Mouse (Mus musculus): ENCODE results near the gene Chd2. TPM values are rescaled to one million over a fixed set of nuclear protein-coding genes. Genes with fewer than 3 reads are reported as not detected.

Gene Chd2
- polyA plus RNA-seq, 1 experiment from 2014 or later, result 70.9 TPM

GRCm38 (mm10) chr7:73467741-73468140 is 73.9 kb downstream of the Chd2 start:
- no peak for ATAC-seq (ENCODE audit: low FRiP score, low TSS enrichment)
- WGBS, result 97% methylated on average over 3 of the region's 3 CpGs
- H3K27ac ChIP-seq (ENCODE audit: low read depth, low read length), result no peak overlapping the region

GRCm38 (mm10) chr7:73463546-73463945 is 78.1 kb downstream of the Chd2 start:
- peaks cover 88% of the 10 kb centered on the region for H3K36me3 ChIP-seq (ENCODE audit: control insufficient read depth, insufficient read depth, low read length)
- H3K9me3 ChIP-seq (ENCODE audit: control insufficient read depth, low read length), result no peaks in the 10 kb centered on the region
- WGBS, result 94% methylated on average over 2 of the region's 2 CpGs
- H3K27me3 ChIP-seq (ENCODE audit: control insufficient read depth, insufficient read depth, low read length), result no peaks in the 10 kb centered on the region
- H3K4me1 ChIP-seq (ENCODE audit: control insufficient read depth, insufficient read depth, low read length), result no peaks in the 10 kb centered on the region
- ATAC-seq (ENCODE audit: low FRiP score, low TSS enrichment), result no peak
- H3K4me3 ChIP-seq (ENCODE audit: low read length), result no peak overlapping the region
- H3K4me2 ChIP-seq (replicated peaks; ENCODE audit: low read depth, low read length), result no peak overlapping the region
- no peak overlapping the region for H3K27ac ChIP-seq (ENCODE audit: low read depth, low read length)
- H3K9ac ChIP-seq (ENCODE audit: low read depth, low read length), result no peak overlapping the region

More at GRCm38 (mm10) chr7:73467741-73468140, 73.9 kb downstream of the Chd2 start:
- H3K4me3 ChIP-seq (ENCODE audit: low read length), result no peak overlapping the region
- H3K4me2 ChIP-seq (replicated peaks; ENCODE audit: low read depth, low read length), result no peak overlapping the region
- H3K9me3 ChIP-seq (ENCODE audit: control insufficient read depth, low read length), result no peaks in the 10 kb centered on the region
- H3K27me3 ChIP-seq (ENCODE audit: control insufficient read depth, insufficient read depth, low read length), result no peaks in the 10 kb centered on the region
- H3K9ac ChIP-seq (ENCODE audit: low read depth, low read length), result no peak overlapping the region
- H3K36me3 ChIP-seq (ENCODE audit: control insufficient read depth, insufficient read depth, low read length), result peaks cover 90% of the 10 kb centered on the region
- no peaks in the 10 kb centered on the region for H3K4me1 ChIP-seq (ENCODE audit: control insufficient read depth, insufficient read depth, low read length)

DNA sequence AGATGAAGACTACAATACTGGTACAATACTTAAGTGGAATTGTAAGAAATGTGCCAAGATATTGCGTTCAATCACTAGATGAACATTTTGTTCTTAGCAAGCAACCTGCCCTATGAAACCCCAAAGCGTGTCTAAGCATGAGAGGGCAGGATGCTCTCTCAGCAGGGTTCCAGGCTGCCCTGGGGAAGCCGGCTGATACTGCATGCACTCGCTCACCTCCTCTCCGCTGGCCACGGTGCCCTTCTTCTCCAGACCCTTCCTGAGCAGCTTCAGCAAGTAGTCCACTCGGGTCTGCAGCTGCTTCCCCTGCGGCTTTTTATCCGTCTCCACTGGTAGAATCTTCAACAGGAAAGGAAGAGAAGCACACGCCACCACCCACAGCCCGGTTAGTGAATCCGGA is 87.5 kb downstream of the Chd2 start:
- H3K27ac ChIP-seq (ENCODE audit: low read depth, low read length), result no peak overlapping the region
- no peak overlapping the region for H3K9ac ChIP-seq (ENCODE audit: low read depth, low read length)
- 0 out of 2 replicates have a peak, but pooled peaks cover 4% of the 10 kb centered on the region for H3K9me3 ChIP-seq (ENCODE audit: control insufficient read depth, low read length)
- H3K36me3 ChIP-seq (ENCODE audit: control insufficient read depth, insufficient read depth, low read length), result peaks cover 94% of the 10 kb centered on the region
- no peaks in the 10 kb centered on the region for H3K4me1 ChIP-seq (ENCODE audit: control insufficient read depth, insufficient read depth, low read length)
- H3K27me3 ChIP-seq (ENCODE audit: control insufficient read depth, insufficient read depth, low read length), result no peaks in the 10 kb centered on the region
- no peak for ATAC-seq (ENCODE audit: low FRiP score, low TSS enrichment)
- WGBS, result 97% methylated on average over 12 of the region's 12 CpGs
- no peak overlapping the region for H3K4me3 ChIP-seq (ENCODE audit: low read length)
- H3K4me2 ChIP-seq (replicated peaks; ENCODE audit: low read depth, low read length), result no peak overlapping the region

DNA sequence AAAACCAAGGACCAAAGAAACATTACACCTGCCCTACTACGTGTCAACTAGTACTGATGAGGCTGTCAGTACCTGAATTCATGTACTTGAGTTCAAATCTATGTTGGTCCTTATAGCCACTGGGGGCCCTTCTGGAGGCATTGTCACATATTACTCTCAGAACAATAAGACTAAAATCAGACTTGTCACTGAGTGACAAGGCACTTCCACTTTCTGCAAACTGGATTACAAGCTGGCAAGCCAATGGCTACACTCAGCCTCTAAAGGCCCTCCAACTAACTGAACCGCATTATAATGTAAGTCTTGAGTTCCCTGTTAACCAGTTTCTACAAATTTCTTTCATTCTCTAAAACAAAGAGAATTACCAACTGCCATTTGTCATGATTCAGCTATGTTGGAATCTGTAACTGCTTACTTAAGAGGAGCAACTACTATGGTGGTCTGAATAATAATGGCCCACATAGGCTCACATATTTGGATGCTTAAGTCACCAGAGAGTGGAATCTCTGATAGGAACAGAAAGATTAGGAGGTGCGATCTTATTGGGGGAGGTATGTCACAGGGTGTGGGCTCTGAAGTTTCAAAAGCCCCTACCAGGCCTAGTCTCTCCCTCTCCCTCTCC is 89.3 kb downstream of the Chd2 start:
- 94% methylated on average over 3 of the region's 3 CpGs for WGBS
- no peak overlapping the region for H3K4me3 ChIP-seq (ENCODE audit: low read length)
- H3K9me3 ChIP-seq (ENCODE audit: control insufficient read depth, low read length), result 0 out of 2 replicates have a peak, but pooled peaks cover 4% of the 10 kb centered on the region
- H3K4me2 ChIP-seq (replicated peaks; ENCODE audit: low read depth, low read length), result no peak overlapping the region
- H3K4me1 ChIP-seq (ENCODE audit: control insufficient read depth, insufficient read depth, low read length), result no peaks in the 10 kb centered on the region
- ATAC-seq (ENCODE audit: low FRiP score, low TSS enrichment), result no peak
- H3K27me3 ChIP-seq (ENCODE audit: control insufficient read depth, insufficient read depth, low read length), result no peaks in the 10 kb centered on the region
- H3K36me3 ChIP-seq (ENCODE audit: control insufficient read depth, insufficient read depth, low read length), result peaks cover 98% of the 10 kb centered on the region
- H3K9ac ChIP-seq (ENCODE audit: low read depth, low read length), result no peak overlapping the region
- no peak overlapping the region for H3K27ac ChIP-seq (ENCODE audit: low read depth, low read length)

DNA sequence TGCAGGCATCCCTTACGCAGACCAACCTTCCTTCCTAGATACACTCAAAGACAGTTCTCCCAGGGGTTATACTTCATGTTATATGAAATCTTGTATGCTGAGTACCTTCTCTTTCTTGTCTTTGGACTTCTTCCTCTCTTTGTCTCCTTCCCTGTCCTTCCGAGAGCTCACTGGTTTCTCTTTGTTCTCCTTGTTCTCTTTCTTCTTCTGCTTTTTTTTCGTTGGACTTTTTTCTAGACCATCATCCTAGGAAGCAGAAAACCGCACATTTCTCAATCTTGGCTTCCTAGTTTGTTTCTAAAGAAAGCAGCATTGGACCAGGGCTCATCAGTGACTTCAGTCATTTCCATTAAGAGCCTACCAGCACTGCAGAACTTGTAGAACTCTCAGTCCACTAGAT is 90.0 kb downstream of the Chd2 start:
- 98% methylated on average over 4 of the region's 4 CpGs for WGBS
- peaks cover 97% of the 10 kb centered on the region for H3K36me3 ChIP-seq (ENCODE audit: control insufficient read depth, insufficient read depth, low read length)

DNA sequence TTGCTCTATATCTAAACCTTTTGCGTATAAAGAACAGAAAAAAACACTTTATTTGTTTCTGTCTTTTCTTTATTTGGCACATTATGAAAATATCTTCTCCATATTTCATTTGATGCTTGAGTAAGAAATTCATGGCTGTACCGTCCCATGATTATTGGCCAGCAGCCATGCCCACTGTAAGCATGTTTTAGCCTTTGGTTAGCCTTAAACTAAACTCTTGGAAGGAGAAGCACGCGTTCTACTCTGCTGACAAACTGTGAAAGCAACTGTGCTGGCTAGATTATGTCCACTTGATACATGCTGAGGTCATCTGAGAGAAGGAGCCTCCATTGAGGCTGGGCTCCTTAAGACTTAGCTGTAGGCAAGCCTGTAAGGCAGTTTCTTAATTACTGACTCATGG is 99.4 kb downstream of the Chd2 start:
- Histone ChIP-seq H3K9ac (ENCODE audit: low read depth, low read length) (no peak overlapping the region), H3K27ac (ENCODE audit: low read depth, low read length) (no peak overlapping the region), H3K27me3 (ENCODE audit: control insufficient read depth, insufficient read depth, low read length) (no peaks in the 10 kb centered on the region), H3K4me1 (ENCODE audit: control insufficient read depth, insufficient read depth, low read length) (no peaks in the 10 kb centered on the region), H3K4me3 (ENCODE audit: low read length) (no peak overlapping the region), H3K36me3 (ENCODE audit: control insufficient read depth, insufficient read depth, low read length) (peaks cover 97% of the 10 kb centered on the region), H3K4me2 (replicated peaks; ENCODE audit: low read depth, low read length) (no peak overlapping the region), H3K9me3 (ENCODE audit: control insufficient read depth, low read length) (no peaks in the 10 kb centered on the region)
- ATAC-seq (ENCODE audit: low FRiP score, low TSS enrichment), result no peak
- 96% methylated on average over 4 of the region's 4 CpGs for WGBS

More for the DNA sequence above, 90.0 kb downstream of the Chd2 start:
- no peak overlapping the region for H3K9ac ChIP-seq (ENCODE audit: low read depth, low read length)
- H3K4me3 ChIP-seq (ENCODE audit: low read length), result no peak overlapping the region
- no peaks in the 10 kb centered on the region for H3K27me3 ChIP-seq (ENCODE audit: control insufficient read depth, insufficient read depth, low read length)
- H3K9me3 ChIP-seq (ENCODE audit: control insufficient read depth, low read length), result 0 out of 2 replicates have a peak, but pooled peaks cover 4% of the 10 kb centered on the region
- H3K4me1 ChIP-seq (ENCODE audit: control insufficient read depth, insufficient read depth, low read length), result no peaks in the 10 kb centered on the region
- ATAC-seq (ENCODE audit: low FRiP score, low TSS enrichment), result no peak
- no peak overlapping the region for H3K27ac ChIP-seq (ENCODE audit: low read depth, low read length)
- H3K4me2 ChIP-seq (replicated peaks; ENCODE audit: low read depth, low read length), result no peak overlapping the region

DNA sequence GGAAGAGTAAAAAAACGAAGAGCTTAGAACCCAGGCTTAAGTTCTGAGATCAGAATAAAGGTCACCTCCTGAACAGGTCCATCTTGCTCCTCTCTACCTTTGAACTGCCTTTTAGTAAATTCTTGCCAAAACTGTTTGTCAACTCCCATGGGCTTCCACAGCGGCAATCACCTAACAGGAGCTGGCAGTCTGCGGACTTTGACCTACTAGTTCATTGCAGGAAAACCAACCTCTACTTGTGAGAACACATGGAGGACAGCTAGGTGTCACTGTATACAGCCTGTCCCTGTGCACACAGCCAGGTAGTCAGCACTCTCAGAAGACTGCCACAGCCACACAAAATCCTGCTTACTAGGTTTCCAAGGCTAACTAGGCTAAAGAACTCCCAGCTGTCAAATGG is 99.8 kb downstream of the Chd2 start:
- no peak overlapping the region for H3K4me3 ChIP-seq (ENCODE audit: low read length)
- no peak for ATAC-seq (ENCODE audit: low FRiP score, low TSS enrichment)
- H3K4me1 ChIP-seq (ENCODE audit: control insufficient read depth, insufficient read depth, low read length), result no peaks in the 10 kb centered on the region
- 98% methylated on average over 3 of the region's 3 CpGs for WGBS
- no peaks in the 10 kb centered on the region for H3K9me3 ChIP-seq (ENCODE audit: control insufficient read depth, low read length)
- no peaks in the 10 kb centered on the region for H3K27me3 ChIP-seq (ENCODE audit: control insufficient read depth, insufficient read depth, low read length)
- H3K27ac ChIP-seq (ENCODE audit: low read depth, low read length), result no peak overlapping the region
- no peak overlapping the region for H3K4me2 ChIP-seq (replicated peaks; ENCODE audit: low read depth, low read length)
- peaks cover 96% of the 10 kb centered on the region for H3K36me3 ChIP-seq (ENCODE audit: control insufficient read depth, insufficient read depth, low read length)
- no peak overlapping the region for H3K9ac ChIP-seq (ENCODE audit: low read depth, low read length)

DNA sequence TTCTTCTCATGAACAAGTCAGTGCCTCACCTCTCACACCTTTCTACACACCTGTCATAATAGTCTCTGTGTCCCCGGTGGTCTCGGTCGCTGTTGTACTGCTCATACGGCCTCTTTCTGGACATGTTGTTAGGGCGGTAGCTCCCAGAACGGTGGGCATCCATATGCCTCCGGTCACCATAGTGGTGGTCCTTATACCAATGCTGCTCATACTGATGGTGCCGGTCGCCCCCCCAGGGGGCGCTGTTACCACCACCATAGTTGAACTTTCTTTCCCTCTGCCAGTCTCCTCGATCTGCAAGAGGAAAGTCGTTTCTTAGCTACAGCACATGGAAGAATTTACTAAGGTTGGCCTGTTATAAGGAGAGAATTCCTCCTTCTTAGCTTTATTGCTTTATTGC is 105.9 kb downstream of the Chd2 start:
- ATAC-seq (ENCODE audit: low FRiP score, low TSS enrichment), result no peak

DNA sequence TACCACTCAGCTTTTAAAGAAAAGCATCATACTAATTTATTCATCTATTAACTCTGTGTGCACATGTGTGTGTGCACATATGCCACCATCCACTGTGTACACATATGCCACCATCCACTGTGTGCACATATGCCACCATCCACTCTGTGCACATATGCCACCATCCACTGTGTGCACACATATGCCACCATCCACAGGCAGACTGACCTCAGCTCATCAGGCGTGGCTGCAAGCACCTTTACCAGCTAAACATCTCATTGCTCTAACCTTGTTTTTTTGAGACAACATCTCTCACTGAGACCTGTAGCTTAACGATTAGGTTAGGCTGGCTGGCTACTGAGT is 107.3 kb downstream of the Chd2 start:
- no peak overlapping the region for H3K27ac ChIP-seq (ENCODE audit: low read depth, low read length)
- H3K36me3 ChIP-seq (ENCODE audit: control insufficient read depth, insufficient read depth, low read length), result peaks cover 83% of the 10 kb centered on the region
- 83% methylated on average over 2 of the region's 2 CpGs for WGBS
- H3K9ac ChIP-seq (ENCODE audit: low read depth, low read length), result no peak overlapping the region
- H3K4me1 ChIP-seq (ENCODE audit: control insufficient read depth, insufficient read depth, low read length), result no peaks in the 10 kb centered on the region
- no peak for ATAC-seq (ENCODE audit: low FRiP score, low TSS enrichment)
- H3K9me3 ChIP-seq (ENCODE audit: control insufficient read depth, low read length), result no peaks in the 10 kb centered on the region
- no peak overlapping the region for H3K4me2 ChIP-seq (replicated peaks; ENCODE audit: low read depth, low read length)
- no peak overlapping the region for H3K4me3 ChIP-seq (ENCODE audit: low read length)
- H3K27me3 ChIP-seq (ENCODE audit: control insufficient read depth, insufficient read depth, low read length), result no peaks in the 10 kb centered on the region

More for the DNA sequence above, 105.9 kb downstream of the Chd2 start:
- 68% methylated on average over 12 of the region's 12 CpGs for WGBS
- H3K27ac ChIP-seq (ENCODE audit: low read depth, low read length), result no peak overlapping the region
- H3K4me2 ChIP-seq (replicated peaks; ENCODE audit: low read depth, low read length), result no peak overlapping the region
- H3K9me3 ChIP-seq (ENCODE audit: control insufficient read depth, low read length), result no peaks in the 10 kb centered on the region
- H3K4me1 ChIP-seq (ENCODE audit: control insufficient read depth, insufficient read depth, low read length), result no peaks in the 10 kb centered on the region
- peaks cover 85% of the 10 kb centered on the region for H3K36me3 ChIP-seq (ENCODE audit: control insufficient read depth, insufficient read depth, low read length)
- H3K27me3 ChIP-seq (ENCODE audit: control insufficient read depth, insufficient read depth, low read length), result no peaks in the 10 kb centered on the region
- H3K4me3 ChIP-seq (ENCODE audit: low read length), result no peak overlapping the region
- H3K9ac ChIP-seq (ENCODE audit: low read depth, low read length), result no peak overlapping the region
